Mouse (Mus musculus): ENCODE measurements around the gene Gm10277. TPM values are rescaled to one million over a fixed set of nuclear protein-coding genes. Genes with fewer than 3 reads are reported as not detected.

Gm10277 gene
- total RNA-seq, 1 experiment from 2014 or later, result 0.05 TPM

DNA sequence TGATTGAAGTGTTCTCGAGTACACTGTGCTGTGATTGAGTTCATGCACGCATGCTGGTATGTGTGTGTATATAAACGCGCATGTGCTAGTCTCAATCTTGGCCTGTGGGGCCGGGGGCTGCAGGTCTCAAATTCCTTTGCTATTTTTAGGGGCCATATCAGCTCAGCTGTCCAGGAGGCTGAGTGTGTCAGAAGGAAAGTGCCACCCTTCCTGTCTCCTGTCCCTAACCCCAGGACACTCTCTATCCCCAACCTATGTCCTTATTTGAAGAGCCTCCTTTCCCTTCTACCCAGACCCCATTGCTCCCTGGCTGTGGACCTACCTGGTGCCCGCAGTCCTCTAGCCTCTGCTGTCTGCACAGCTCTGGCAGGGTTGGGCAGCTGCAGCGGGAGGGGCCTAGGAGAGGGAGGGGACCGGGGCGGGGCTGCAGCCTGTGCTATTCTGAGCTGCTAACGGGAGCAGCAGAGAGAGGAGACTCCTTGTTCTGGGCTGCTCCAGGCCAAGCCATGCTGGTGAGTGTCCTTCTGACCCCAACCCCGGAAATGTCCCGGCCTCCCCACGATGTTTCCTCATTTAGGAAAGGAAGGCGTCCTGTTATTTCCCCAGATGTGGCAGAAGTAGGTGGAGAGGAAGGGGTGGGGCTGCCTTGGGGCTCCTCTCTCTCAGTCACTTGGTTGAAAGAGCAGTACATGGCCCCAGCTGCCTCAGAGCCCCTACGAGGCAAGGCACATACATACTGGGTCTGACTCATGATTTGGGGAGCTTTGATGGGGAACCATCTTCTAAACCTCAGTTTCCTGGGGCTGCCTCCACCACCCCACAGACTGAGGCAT lies 13.5 kb upstream of the Gm10277 start:
- ATAC-seq (replicated peaks; ENCODE audit: low read depth, poor library complexity, severe bottlenecking), result peak; percentile 53

DNA sequence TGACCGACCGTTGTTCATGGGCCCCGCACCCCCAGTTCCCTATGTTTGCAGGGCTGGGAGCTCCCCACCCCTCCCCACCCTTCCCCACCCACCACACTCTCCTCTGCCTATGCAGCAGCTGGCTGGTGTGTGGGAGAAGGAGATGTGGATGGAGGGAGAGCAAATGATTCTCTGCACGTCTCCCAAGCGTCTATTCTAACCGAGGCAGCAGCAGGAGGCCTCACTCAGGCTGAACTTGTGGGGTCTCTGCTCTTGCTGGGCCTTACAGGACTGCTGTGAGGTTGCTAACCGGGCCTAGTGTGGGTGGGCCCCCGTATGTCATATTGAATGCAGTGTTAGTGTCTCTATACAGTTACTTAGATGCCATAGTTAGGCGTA lies 12.9 kb upstream of the Gm10277 start:
- no peak for ATAC-seq (replicated peaks; ENCODE audit: low read depth, poor library complexity, severe bottlenecking)

DNA sequence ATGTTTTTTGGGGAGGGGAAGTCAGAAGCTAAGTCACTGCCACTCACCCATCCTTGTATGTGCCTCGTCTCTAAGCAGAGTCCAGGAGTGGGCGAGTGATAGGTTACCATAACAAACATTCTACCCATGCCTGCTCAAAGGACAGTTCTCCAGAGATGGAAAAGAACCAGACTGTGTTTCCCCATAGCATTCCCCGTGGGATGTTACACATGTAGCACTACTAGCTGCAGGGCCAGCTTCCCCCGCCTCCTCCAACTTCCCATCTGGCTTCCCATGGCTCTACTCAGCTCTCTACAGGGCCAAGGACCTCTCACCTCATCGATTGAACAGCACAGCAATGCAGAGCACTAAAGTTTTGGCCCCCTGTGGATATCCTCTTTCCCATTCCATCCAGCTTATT lies 7.7 kb upstream of the Gm10277 start:
- no peak for ATAC-seq (replicated peaks; ENCODE audit: low read depth, poor library complexity, severe bottlenecking)

DNA sequence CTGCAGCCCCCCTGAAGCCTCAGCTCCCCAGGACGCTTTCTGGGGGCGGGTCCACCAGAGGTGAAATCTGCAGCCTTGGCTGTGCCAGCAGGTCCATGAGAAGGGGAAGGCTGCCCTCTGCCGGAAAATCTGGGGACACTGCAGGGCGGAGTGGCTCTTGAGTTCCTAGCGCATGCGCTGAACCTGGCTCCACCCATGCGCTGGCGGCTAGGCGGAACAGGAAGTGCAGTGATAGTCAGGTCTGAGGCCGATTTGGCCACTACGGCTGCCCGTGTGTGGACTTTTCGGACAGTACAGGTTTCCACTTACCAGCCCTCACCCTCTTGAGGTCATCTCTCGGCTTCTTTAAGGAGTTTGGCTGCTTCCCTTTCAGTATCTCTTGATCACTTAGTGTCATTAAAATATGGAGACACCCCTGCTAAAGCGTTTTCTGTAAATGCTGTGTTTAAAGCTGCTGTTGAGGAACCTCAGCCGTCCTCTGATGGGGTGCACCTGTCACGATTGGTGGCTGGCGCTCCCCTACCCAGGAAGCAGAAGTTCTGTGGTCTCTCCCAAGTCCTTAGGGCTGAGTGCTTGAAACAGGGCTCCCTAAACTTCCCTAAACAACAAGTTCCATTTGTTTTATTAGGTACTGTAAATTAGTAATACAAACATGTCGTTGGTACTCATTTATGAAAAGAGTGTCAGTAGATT lies 5.8 kb upstream of the Gm10277 start:
- ATAC-seq (replicated peaks; ENCODE audit: low read depth, poor library complexity, severe bottlenecking), result peak; percentile 88

DNA sequence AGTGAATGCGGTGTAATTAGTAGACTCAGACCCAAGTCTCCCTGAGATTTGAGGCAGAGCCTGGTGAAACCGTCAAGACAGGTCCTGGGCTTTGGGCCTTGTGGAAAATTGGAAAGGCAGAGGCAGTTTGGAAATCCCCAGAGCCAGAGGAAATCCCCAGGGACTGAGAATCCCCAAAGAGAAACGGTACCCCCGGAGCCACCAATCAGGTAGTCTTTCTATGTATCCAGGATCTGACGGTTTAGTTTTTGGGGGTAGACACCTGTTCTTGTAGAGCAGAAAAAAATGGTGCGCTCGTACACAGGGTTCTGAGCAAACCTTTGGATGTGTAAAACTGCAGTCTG lies 5.0 kb upstream of the Gm10277 start:
- no peak for ATAC-seq (replicated peaks; ENCODE audit: low read depth, poor library complexity, severe bottlenecking)

DNA sequence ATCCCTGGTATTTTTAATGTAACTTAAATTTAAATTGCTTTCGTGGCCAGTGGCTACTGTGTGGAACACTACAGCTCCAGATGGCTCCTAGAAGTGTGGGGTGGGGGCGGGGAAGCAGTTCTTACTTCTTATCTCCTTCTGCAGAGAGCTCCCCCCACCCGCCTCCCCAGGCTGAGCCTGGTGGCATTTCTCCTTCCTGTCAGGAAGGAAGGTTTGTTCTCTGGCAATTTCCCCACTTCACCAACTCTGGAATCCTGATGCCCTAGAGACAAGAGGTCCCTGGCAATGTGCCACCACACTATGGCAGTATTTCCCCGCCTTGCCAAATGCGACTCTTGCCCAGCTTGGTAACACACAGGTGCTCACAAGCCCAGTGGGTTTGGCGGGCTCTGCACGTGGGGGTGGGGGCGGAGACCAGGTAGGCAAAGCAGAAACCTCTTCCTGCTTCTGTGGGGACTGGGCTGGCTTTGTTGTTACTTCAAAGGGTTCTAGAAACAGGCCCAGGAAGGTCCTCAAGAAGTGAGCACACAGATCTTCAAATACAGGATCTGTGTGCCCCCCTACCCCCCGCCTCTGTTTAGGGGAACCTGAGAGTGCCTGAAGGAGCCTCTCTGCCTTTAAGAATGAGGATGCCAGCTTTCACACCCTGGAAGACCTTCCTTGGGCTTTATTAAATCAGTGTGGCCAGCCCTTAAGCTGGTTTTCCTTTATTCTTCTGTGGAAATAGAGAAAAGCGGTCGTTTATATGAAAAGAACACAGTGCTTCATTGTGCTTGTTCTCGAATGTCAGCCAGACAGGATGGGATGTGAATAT lies 4.4 kb upstream of the Gm10277 start:
- peak; percentile 56 for ATAC-seq (replicated peaks; ENCODE audit: low read depth, poor library complexity, severe bottlenecking)

DNA sequence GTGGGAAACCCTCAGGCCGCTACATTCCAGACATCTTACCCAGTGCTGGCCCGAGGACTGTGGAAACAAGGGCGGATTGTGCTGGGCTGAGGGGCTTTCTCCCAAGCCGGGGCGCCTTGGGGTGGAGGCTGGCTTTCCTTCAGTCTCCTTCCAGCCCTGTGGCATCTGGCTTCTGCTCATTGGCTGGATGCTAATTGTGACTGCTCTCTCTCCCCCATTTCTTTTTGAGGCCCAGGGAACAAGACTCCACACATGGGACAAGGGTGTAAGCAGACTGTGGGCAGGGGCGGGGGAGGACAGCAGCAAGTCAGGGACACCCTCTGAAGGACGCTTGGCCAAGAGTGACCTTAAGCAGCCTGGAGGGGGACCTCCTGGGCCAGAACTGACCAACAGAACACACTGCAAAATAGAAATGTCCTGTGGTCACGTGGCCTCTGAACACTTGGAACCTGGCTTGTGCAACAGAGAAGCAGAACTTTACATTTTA lies 3.7 kb upstream of the Gm10277 start:
- no peak for ATAC-seq (replicated peaks; ENCODE audit: low read depth, poor library complexity, severe bottlenecking)

DNA sequence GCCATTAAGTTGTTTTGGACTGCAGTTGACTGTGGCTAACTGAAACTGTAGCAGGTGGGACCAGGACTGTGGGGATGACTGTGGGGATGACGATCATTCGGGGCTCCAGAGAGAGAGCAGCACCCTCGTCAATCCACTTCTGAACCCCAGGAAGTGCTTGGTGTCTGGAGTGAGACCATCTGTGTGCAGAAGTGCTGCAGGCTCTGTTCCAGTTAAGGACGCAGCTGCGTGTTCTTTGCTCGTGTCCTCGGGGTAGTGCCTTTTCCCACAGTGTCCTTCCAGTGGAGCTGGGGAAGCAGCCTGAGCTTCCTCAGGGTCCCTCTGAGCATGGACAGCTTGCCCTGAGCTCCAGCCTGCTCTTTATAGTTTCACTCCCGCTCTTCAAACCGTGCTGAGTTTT lies 2.7 kb upstream of the Gm10277 start:
- ATAC-seq (replicated peaks; ENCODE audit: low read depth, poor library complexity, severe bottlenecking), result no peak

DNA sequence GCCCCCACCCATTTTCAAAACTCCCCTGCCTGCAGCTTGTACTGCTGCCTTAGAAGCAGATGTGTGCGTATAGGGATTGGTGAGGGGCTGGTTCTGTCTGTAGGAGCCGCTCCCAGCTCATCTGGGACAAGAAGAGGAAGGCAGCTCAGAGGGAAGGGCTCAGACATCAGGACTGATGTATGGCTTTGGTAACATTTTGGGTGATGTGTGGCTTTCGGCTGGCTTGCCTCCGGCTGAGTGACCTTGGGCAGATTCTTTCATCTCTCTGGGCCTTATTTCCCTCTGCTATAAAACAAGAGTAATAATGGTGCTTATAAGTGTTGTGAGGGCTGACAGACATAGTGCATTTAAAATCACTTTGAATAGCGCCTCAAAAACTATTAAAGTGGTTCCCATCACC lies 2.0 kb upstream of the Gm10277 start:
- ATAC-seq (replicated peaks; ENCODE audit: low read depth, poor library complexity, severe bottlenecking), result no peak

DNA sequence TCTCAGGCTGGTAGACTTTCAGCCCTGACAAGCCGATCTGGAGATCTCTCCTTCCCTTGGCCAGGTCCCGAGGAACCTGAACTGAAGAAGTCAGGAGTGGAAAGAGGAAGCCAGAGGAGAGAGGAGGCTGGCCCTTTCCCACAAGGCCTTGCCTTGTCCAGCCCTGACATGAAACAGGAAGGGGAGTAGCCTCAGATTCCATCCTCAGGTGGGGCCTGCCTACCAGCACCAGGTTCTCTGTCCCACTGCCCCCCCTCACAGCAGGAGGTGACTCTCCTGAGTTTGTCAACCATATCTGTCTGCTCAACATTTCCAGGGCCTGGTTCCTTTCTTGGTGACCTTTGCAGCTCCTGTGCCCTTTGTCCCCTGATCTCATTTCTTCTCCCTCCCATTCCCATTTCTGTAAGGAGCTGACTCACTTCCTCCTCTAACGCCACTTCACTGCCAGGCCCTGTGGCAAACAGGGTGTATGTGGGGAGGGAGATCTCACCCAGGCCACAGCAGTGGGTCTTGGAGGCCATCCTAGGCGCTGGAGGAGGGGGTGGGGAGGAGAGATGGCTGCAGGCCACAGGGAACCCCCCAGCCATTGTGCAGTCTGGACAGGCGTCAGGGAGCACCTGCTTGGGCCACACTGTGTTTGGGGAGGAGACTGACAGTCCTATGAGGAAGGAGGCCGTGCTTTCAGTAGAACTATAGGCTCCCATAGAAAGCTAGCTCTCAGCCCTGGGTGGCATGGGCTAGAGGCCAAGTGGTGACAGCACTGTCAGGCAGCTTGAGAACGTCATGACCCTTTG lies 1.6 kb downstream of the Gm10277 start:
- peak; percentile 37 for ATAC-seq (replicated peaks; ENCODE audit: low read depth, poor library complexity, severe bottlenecking)

DNA sequence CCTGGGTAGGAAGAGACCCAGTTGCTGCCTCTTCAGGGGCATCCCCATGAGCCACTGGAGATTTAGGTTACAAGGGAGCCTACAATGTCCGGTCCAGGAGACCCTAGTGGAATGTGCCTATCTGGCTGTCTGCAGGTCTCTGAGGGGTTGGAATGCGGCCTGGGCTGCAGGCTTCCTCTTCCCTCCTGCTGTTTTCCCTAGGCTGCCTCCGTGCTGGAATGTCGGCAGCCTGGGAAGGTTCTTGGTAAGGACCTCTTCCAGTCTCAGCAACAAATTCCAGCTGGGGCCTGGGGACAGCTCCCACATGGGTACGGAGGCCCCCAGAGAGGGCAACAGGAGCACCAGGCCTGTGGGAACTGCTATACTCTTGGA lies 2.2 kb downstream of the Gm10277 start:
- ATAC-seq (replicated peaks; ENCODE audit: low read depth, poor library complexity, severe bottlenecking), result no peak

DNA sequence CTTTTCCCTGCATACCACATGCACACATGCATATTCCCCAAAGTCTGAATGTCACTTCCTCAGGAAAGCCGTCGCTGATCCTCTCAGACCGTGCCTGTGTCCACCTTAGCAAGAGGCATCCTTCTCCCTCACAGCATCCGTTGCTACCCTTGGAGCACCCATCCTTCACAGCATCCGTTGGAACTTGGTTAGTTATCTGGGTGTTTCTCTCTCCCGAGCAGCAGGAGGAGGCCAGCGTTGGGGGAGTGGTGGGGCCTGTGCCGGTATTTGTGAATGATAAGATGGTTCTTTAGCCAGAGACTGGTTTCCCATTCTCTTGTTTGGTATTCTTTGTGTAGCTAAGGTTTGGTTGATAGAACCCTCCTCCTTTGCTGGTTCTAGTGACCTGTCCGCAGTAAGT lies 2.7 kb downstream of the Gm10277 start:
- ATAC-seq (replicated peaks; ENCODE audit: low read depth, poor library complexity, severe bottlenecking), result no peak

DNA sequence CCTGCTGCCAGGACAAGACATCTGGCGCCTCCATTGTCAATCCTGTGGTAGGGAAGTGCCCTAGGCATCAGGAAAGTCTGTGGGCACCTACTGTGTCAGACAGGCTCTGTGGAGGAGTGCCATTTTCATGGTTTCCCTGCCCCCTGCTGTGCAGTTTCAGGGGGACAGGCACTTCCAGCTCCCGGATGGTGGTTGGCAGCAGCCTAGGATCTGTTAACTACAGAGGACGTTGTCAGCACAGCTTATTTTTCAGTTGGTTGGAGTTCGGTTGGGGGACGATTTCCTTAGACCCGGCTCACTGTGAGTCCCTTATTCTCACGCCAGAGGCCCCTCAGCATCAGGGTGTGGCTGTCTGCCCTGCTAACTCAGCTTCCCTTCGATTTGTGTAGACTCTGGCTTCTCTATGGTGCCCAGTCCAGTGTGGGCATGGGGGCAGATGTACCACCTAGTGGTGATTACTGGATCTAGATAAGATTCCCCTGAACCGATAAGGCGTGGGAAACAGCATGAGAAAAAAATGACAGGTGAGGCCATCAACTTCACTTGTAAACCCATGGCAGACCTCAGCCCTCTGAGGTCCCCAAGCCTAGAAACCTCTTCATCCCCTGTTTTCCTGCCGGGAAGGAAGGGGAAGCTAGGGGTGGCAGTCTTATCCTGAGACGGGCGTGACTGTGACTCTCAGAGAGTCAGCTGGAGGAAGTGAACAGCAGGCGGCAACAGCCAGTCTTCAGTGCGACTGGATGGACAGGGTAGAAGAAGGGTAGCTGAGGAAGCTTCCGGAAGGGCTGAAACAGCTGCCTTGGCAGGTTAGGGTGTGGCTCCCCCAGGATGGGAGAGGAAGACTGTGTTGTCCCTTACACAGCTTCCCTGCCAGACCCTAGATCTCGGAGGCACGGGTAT lies 3.5 kb downstream of the Gm10277 start:
- ATAC-seq (replicated peaks; ENCODE audit: low read depth, poor library complexity, severe bottlenecking), result peak; percentile 57

DNA sequence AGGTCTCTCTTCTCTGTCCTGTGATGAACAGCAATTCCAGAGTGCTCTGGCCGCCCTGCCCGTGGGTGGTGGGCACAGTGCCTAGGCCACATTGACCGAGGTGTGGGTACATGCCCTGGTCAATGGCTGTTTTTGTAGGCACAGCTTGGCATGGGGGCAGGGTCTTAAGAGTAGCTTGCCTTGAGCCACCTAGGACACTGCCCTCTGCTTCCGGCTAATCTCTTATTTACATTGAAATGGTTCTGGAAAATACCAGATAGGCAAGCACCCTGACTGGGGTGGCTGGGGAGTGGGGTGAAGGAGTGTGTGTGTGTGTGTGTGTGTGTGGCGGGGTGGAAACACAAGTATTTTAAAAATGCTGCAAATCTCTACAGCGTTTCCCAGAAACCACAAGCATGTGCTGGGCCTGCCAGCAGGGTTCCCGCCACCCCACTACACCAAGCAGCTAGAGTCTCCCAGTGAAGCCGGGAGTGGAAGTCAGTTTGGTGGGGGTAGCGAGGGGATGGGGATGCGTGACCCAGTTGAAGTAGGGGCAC lies 4.3 kb downstream of the Gm10277 start:
- peak; percentile 20 for ATAC-seq (replicated peaks; ENCODE audit: low read depth, poor library complexity, severe bottlenecking)

DNA sequence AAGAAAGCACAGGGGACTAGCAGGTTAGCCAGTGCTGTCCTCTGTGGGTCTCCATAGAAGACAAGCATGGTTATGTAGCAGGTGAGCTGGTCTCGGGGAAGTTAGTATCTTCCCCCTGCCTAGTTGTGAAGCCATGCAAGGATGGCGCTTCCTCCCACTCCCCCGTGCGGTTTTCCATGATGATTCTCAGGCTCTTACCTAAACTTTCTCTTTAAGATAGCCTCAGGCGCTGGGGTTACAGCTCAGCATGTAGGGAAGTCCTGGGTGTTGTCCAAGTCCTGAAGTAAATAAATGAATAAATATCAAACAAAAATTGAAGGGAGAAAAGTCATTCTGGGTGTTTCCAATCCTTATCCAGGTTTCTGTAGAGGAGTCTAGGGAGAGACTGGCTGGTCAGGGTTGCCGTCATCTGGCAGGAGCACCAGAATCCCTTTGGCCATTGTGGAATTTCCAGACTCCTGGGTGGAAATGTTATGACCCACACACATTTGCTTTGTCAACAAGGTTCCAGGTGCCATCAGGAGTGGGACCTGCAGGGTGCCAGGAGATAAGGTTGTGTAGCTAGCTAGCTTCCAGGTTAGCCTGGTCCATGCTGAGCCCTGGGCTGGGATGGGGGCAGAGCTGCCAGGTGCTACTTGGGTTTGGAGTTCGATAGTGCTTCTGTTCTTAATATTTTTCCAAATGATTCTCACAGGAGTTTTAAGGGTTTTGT lies 5.3 kb downstream of the Gm10277 start:
- no peak for ATAC-seq (replicated peaks; ENCODE audit: low read depth, poor library complexity, severe bottlenecking)

DNA sequence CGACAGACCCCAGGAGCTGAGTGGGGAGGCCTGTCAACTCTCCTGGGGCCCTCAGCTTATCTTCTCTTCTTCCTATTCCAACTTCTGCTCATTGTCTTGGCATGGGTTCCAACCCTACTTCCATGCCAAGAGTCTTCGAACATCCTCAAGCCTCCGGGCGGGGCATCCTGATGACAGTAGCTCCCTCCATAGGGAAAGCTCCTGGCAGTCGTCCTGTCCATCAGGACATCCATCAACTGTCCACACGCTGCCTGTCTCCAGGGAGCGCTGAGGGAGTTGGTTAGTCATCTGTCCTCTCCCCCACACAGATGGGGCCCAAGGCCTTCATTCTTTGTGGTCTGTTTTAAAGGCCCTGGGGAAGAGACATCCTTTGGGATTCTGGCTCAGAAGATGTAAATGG lies 6.5 kb downstream of the Gm10277 start:
- ATAC-seq (replicated peaks; ENCODE audit: low read depth, poor library complexity, severe bottlenecking), result no peak

DNA sequence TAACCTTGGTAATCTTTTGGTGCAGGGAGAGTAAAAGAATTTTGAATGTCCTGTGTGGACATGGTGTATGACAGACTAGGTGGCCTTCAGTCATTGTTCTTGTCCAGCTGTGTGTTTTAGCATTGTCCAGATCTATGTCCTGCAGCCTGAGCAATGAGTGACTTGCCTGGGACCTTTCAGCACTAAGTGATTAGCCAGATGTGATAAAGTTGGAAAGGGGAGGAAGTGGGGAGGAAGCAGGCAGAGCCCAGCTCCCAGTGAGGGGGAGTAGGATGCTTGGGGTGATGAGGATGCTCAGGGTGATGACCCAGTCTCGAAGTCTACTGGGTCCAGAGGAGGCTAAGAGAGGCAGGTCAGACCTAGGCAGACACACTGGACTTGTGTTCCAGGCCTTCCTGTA lies 8.3 kb downstream of the Gm10277 start:
- ATAC-seq (replicated peaks; ENCODE audit: low read depth, poor library complexity, severe bottlenecking), result no peak

DNA sequence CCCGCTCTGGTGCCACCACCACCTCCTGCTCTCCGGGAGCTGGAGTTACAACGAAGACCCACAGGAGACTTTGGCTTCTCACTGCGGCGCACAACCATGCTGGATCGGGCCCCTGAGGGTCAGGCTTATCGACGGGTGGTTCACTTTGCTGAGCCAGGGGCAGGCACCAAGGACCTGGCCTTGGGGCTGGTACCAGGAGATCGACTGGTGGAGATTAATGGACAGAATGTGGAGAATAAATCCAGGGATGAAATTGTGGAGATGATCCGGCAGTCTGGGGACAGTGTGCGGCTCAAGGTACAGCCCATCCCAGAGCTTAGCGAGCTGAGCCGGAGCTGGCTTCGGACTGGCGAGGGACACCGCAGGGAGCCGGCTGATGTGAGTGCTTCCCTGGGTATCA lies 9.6 kb downstream of the Gm10277 start:
- ATAC-seq (replicated peaks; ENCODE audit: low read depth, poor library complexity, severe bottlenecking), result no peak
